Mouse (Mus musculus) thymus, adult 2 months (tissue): ENCODE results near the gene Gm20683.

ENCODE experiments used
- CTCF ChIP-seq: fragments of 200-500 bp; IDR thresholded peaks from 2 replicates; pipeline ENCODE4 v1.5.1; 2012; ENCODE audit warnings: mild to moderate bottlenecking, control low read depth, low read length, moderate library complexity, borderline replicate concordance; ENCODE audit not compliant: control insufficient read depth, poor library complexity, insufficient read depth; ENCODE audit errors: extremely low read depth
- POLR2A ChIP-seq: fragments of 200-500 bp; IDR thresholded peaks from 2 replicates; pipeline ENCODE4 v1.6.1; 2012; ENCODE audit warnings: mild to moderate bottlenecking, low read length, control low read depth, moderate library complexity; ENCODE audit not compliant: control insufficient read depth, poor library complexity, insufficient read depth; ENCODE audit errors: extremely low read depth

DNA sequence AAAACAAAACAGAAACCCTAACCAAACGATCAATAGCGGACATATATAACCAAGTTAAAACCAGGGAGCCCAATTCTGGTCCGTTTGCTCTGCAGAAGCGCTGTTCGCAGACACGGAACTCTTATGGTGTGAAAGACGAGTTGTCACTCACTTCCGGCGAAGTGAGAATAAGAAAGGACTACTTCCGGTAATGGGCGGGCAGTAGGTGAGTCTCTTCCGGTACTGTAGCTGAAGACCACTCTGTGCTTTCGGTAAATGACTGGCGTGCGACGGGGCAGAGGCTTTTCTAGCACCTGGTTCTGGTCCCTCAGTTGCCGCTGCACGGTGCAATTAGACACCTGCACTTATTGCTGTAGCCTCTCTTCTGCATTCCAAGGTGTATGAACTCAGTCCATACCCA lies 18.1 kb downstream of the Gm20683 start, which contains the start of gene Wdr24:
- no peak for TF ChIP-seq CTCF
- no peak; the same call in 1 of the 2 replicates for TF ChIP-seq POLR2A
